Mouse (Mus musculus) embryonic facial prominence, embryonic 13.5 days (tissue): Measurements from ENCODE around the gene Lpar3. TPM values are rescaled to one million over a fixed set of nuclear protein-coding genes. Genes with fewer than 3 reads are reported as not detected.

Experiments
- ATAC-seq: fragments of 200-750 bp; cut with Nextera tagmentation; 2 replicates; pipeline ENCODE4 v1.8.0; 2017; ENCODE audit warnings: low read depth; ENCODE audit not compliant: insufficient number of reproducible peaks, insufficient read depth, low FRiP score, low TSS enrichment
- H3K27ac ChIP-seq: fragments of 300-500 bp; sonication (generic); 2 replicates; pipeline ENCODE4 v1.5.1; 2015; ENCODE audit warnings: moderate library complexity, mild to moderate bottlenecking, inconsistent platforms
- H3K27me3 ChIP-seq: fragments of 300-500 bp; sonication (generic); 2 replicates; pipeline ENCODE4 v1.6.1; 2015; ENCODE audit warnings: mild to moderate bottlenecking, inconsistent platforms
- H3K36me3 ChIP-seq: fragments of 300-500 bp; sonication (generic); 2 replicates; pipeline ENCODE4 v1.6.1; 2015; ENCODE audit warnings: mild to moderate bottlenecking, inconsistent platforms
- H3K4me1 ChIP-seq: fragments of 300-500 bp; sonication (generic); 2 replicates; pipeline ENCODE4 v1.6.1; 2015; ENCODE audit warnings: inconsistent platforms
- H3K4me2 ChIP-seq: fragments of 300-500 bp; sonication (generic); 2 replicates; pipeline ENCODE4 v1.6.1; 2015; ENCODE audit warnings: moderate library complexity, mild to moderate bottlenecking, inconsistent platforms
- H3K4me3 ChIP-seq: fragments of 300-500 bp; sonication (generic); 2 replicates; pipeline ENCODE4 v1.5.1; 2015; ENCODE audit warnings: mild to moderate bottlenecking, inconsistent platforms
- H3K9ac ChIP-seq: fragments of 300-500 bp; sonication (generic); 2 replicates; pipeline ENCODE4 v1.6.1; 2015; ENCODE audit warnings: mild to moderate bottlenecking, inconsistent platforms
- H3K9me3 ChIP-seq: fragments of 300-500 bp; sonication (generic); 2 replicates; pipeline ENCODE4 v1.6.1; 2016; ENCODE audit warnings: inconsistent platforms
- WGBS: fragments of 180-500 bp; shearing (Covaris S2); methylation state at CpG from one replicate; pipeline ENCODE4 v1.1.7; 2015; ENCODE audit warnings: mixed read lengths; 5-methylcytosine and 5-hydroxymethylcytosine counted together
- polyA plus RNA-seq: library from polyadenylated mRNA; unstranded; fragments of >200 nt; fragmentation: Nextera tagmentation; extraction: Ambion mirVana; gene quantifications from 2 replicates; pipeline ENCODE4 v1.2.1, GENCODE M21; 2015

Lpar3 gene
- polyA plus RNA-seq, 1 experiment from 2014 or later, result 2.1 TPM

- no peak overlapping the region for H3K4me3 ChIP-seq
- H3K27ac ChIP-seq, result 0 out of 2 replicates have a peak overlapping the region, but pooled peaks have one; percentile 56
- no peaks in the 10 kb centered on the region for H3K27me3 ChIP-seq
- H3K4me1 ChIP-seq, result peaks cover 15% of the 10 kb centered on the region
- no peak overlapping the region for H3K4me2 ChIP-seq
- WGBS, result 30% methylated on average over 7 of the region's 7 CpGs
- no peaks in the 10 kb centered on the region for H3K9me3 ChIP-seq
- no peak for ATAC-seq
- H3K36me3 ChIP-seq, result no peaks in the 10 kb centered on the region
- H3K9ac ChIP-seq, result no peak overlapping the region
Measured at GRCm38 (mm10) chr3:146334070-146334469, 113.3 kb downstream of the Lpar3 start.

Other genes starting within 250 kb of the Lpar3 start
- gene Syde2, start 233.1 kb upstream of the Lpar3 start, polyA plus RNA-seq, result 1.8 and 2.1 TPM in 2 replicates
- gene Wdr63, start 112.8 kb upstream of the Lpar3 start, polyA plus RNA-seq, result 0.48 TPM in 1 of 2 replicates, not detected in the other
- gene Mcoln3, start 103.5 kb upstream of the Lpar3 start, polyA plus RNA-seq, result 3.9 and 5.7 TPM in 2 replicates
- 0.51 and 0.58 TPM in 2 replicates for gene Mcoln2, start 71.1 kb upstream of the Lpar3 start, polyA plus RNA-seq
- gene Ssx2ip, start 183.7 kb downstream of the Lpar3 start, polyA plus RNA-seq, result 22.1 and 26.4 TPM in 2 replicates
- gene Ctbs, start 228.8 kb downstream of the Lpar3 start, polyA plus RNA-seq, result 9.1 and 9.6 TPM in 2 replicates